Comparison of ENCODE assay signal across 24 mouse cellular contexts in genomic region chr11:5575046-5575445, GRCm38 (mm10). TPM values are rescaled to one million over a fixed set of nuclear protein-coding genes. Genes with fewer than 3 reads are reported as not detected.
DNase-seq lines count a peak whose midpoint lies in the region; ATAC-seq lines count a peak whose summit lies in the region.
"Had no signal": no experiment of that assay in that cellular context is flagged by ENCODE, and none has a peak within 500 bp of the region (broad histone marks: within the 10 kb centered on the region; RNA-seq: fewer than 3 reads in every experiment).

No protein-coding gene starts in this region.

- peak overlapping the region; percentile 23 for H3K4me2 ChIP-seq in liver, embryonic 15.5 days
- H3K4me2 ChIP-seq: heart, embryonic 15.5 days; intestine, embryonic 15.5 days; limb, embryonic 12.5 days; lung, embryonic 15.5 days had no signal

- no peaks in the 10 kb centered on the region for H3K9me3 ChIP-seq in liver, embryonic 15.5 days (replicated peaks)
- H3K9me3 ChIP-seq: heart, embryonic 15.5 days; hindbrain, embryonic 10.5 days; intestine, embryonic 15.5 days; limb, embryonic 12.5 days; lung, embryonic 15.5 days had no signal

- 29% methylated on average over 6 of the region's 6 CpGs for WGBS in liver, embryonic 15.5 days (ENCODE audit: insufficient replicate concordance)

- no peaks in the 10 kb centered on the region for H3K36me3 ChIP-seq in liver, embryonic 15.5 days (replicated peaks)
- H3K36me3 ChIP-seq: heart, embryonic 15.5 days; hindbrain, embryonic 10.5 days; intestine, embryonic 15.5 days; limb, embryonic 12.5 days; lung, embryonic 15.5 days had no signal

- no peaks in the 10 kb centered on the region for H3K27me3 ChIP-seq in liver, embryonic 15.5 days
- H3K27me3 ChIP-seq: heart, embryonic 15.5 days; intestine, embryonic 15.5 days; limb, embryonic 12.5 days; lung, embryonic 15.5 days had no signal

- peaks cover 43% of the 10 kb centered on the region for H3K4me1 ChIP-seq in liver, embryonic 15.5 days (replicated peaks)
- H3K4me1 ChIP-seq: heart, embryonic 15.5 days; intestine, embryonic 15.5 days; lung, embryonic 15.5 days had no signal

- peak; percentile 35 for DNase-seq in CD4-positive, CD25-positive, alpha-beta regulatory T cell, adult 2 months (ENCODE audit: low read depth, low spot score)
- no peak for DNase-seq in cerebellum, postnatal 36 days
- no peak for DNase-seq in urinary bladder, postnatal 4 days (ENCODE audit: low spot score in 2 of 2)
- no peak for DNase-seq in lung, postnatal 14 days
- DNase-seq: adrenal gland, postnatal 14 days; cerebellum, adult 9-10 months; gastrocnemius, postnatal 36 days; spleen, adult 18-20 months; thymus, adult 2 months had no signal

- H3K27ac ChIP-seq in liver, embryonic 15.5 days (replicated peaks), result peak overlapping the region; percentile 63
- H3K27ac ChIP-seq: heart, embryonic 15.5 days; hindbrain, embryonic 10.5 days; intestine, embryonic 15.5 days; limb, embryonic 12.5 days; lung, embryonic 15.5 days had no signal

- no peak overlapping the region for H3K4me3 ChIP-seq in liver, embryonic 15.5 days (replicated peaks)
- H3K4me3 ChIP-seq: heart, embryonic 15.5 days; hindbrain, embryonic 10.5 days; intestine, embryonic 15.5 days; limb, embryonic 12.5 days; lung, embryonic 15.5 days had no signal

- peak; percentile 43 for ATAC-seq in CD4-positive, CD25-positive, alpha-beta regulatory T cell, adult 4 months
- ATAC-seq in erythroblast, adult 5-6 weeks (replicated peaks; ENCODE audit: low FRiP score, poor library complexity, severe bottlenecking), result 0 out of 2 replicates have a peak, but pooled peaks have one; percentile 50
- peak; percentile 59 for ATAC-seq in liver, embryonic 15.5 days (ENCODE audit: insufficient read depth)
- ATAC-seq: intestine, embryonic 15.5 days had no signal

- no peak overlapping the region for H3K9ac ChIP-seq in liver, embryonic 15.5 days
- H3K9ac ChIP-seq: heart, embryonic 15.5 days; intestine, embryonic 15.5 days; limb, embryonic 12.5 days; lung, embryonic 15.5 days had no signal

RNA-seq across cellular contexts. Expression of gene Ankrd36, which starts 5.6 kb away (rescaled TPM):
- not detected for polyA plus RNA-seq in CD4-positive, CD25-positive, alpha-beta regulatory T cell, adult 4 months (2017; shearing (Covaris generic))
- total RNA-seq in erythroblast, adult 5-6 weeks (2015; ENCODE audit: low replicate concordance), result 0.63 TPM in 1 of 2 replicates, not detected in the other
- 4.6 TPM in 2 replicates for total RNA-seq in erythroblast, adult 5-6 weeks (2017; ENCODE audit: low replicate concordance)
- 1.0 and 1.2 TPM in 2 replicates for polyA plus RNA-seq in liver, embryonic 15.5 days (2015; fragmentation: Nextera tagmentation; extraction: Ambion mirVana)
- total RNA-seq: adrenal gland, postnatal 14 days; gastrocnemius, postnatal 36 days; layer of hippocampus, adult 8-10 months; midbrain, postnatal 0 days had no signal
- polyA plus RNA-seq: embryonic facial prominence, embryonic 14.5 days; forebrain, embryonic 11.5 days; heart, embryonic 15.5 days; hindbrain, embryonic 10.5 days; kidney, embryonic 16.5 days; limb, embryonic 12.5 days; neural tube, embryonic 11.5 days; stomach, embryonic 14.5 days; thymus, adult 2 months had no signal

RNA-seq across cellular contexts. Expression of gene Ccdc117, which starts 33.1 kb away (rescaled TPM):
- polyA plus RNA-seq in CD4-positive, CD25-positive, alpha-beta regulatory T cell, adult 4 months (2017; shearing (Covaris generic)), result 1 to 10 TPM; 2.9 to 5.2 TPM
- total RNA-seq in erythroblast, adult 5-6 weeks (2015; ENCODE audit: low replicate concordance), result 2.7 and 5.6 TPM in 2 replicates
- total RNA-seq in erythroblast, adult 5-6 weeks (2017; ENCODE audit: low replicate concordance), result 9.5 and 10.4 TPM in 2 replicates
- polyA plus RNA-seq in liver, embryonic 15.5 days (2015; fragmentation: Nextera tagmentation; extraction: Ambion mirVana), result 8.1 and 8.8 TPM in 2 replicates

RNA-seq across cellular contexts. Expression of gene Xbp1, which starts 54.6 kb away (rescaled TPM):
- 10 to 100 TPM; 38.9 to 44.7 TPM for polyA plus RNA-seq in CD4-positive, CD25-positive, alpha-beta regulatory T cell, adult 4 months (2017; shearing (Covaris generic))
- total RNA-seq in erythroblast, adult 5-6 weeks (2015; ENCODE audit: low replicate concordance), result 68.1 and 83.8 TPM in 2 replicates
- total RNA-seq in erythroblast, adult 5-6 weeks (2017; ENCODE audit: low replicate concordance), result 42.5 and 50.8 TPM in 2 replicates
- 109 and 117 TPM in 2 replicates for polyA plus RNA-seq in liver, embryonic 15.5 days (2015; fragmentation: Nextera tagmentation; extraction: Ambion mirVana)
